Mouse (Mus musculus) left cerebral cortex, adult 11 months (tissue): ENCODE data around the gene Stk11ip.

Experiments
- DNase-seq: peaks from one replicate; pipeline ENCODE4 v3.0.0; 2022; ENCODE audit warnings: low spot score

Gene Stk11ip

DNA sequence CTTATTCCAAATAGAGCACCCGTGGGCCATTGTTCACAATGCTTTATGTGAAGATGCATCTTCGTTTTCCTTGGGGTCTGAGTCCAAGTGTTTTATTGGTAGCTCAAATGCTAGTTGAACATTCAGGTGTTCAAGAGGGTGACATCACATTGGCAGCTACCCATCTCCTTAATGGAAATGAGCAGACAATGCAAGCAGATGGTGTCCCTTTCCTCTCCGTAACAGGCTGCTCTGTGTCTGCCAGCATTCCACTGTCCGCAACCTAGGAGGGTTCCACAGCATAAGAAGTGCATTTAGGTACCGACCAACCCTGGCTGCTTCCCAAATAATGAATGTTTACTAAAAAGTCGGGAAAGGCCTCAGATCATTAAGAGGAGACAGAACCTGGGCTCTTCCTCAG is 51.4 kb downstream of the Stk11ip start:
- DNase-seq, result no peak

DNA sequence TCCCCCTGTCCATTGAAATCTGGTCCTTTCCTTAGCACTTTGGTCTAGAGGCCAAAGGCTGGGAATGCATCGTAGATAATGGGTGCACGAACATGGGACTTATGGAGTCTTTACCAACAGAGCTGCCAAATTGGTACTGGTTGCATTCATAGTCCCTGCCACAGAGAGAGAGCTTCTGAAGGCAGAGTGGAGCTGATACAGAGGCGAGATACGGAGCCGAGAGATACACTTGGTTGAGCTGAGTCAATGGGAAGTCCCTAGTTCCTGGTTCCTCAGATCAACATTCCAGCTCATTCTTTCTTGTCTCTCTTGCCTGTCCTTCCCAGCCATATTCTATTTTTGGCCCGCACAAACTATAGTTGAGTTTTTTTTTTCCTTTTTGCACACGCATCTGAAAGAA is 52.4 kb downstream of the Stk11ip start:
- no peak for DNase-seq

DNA sequence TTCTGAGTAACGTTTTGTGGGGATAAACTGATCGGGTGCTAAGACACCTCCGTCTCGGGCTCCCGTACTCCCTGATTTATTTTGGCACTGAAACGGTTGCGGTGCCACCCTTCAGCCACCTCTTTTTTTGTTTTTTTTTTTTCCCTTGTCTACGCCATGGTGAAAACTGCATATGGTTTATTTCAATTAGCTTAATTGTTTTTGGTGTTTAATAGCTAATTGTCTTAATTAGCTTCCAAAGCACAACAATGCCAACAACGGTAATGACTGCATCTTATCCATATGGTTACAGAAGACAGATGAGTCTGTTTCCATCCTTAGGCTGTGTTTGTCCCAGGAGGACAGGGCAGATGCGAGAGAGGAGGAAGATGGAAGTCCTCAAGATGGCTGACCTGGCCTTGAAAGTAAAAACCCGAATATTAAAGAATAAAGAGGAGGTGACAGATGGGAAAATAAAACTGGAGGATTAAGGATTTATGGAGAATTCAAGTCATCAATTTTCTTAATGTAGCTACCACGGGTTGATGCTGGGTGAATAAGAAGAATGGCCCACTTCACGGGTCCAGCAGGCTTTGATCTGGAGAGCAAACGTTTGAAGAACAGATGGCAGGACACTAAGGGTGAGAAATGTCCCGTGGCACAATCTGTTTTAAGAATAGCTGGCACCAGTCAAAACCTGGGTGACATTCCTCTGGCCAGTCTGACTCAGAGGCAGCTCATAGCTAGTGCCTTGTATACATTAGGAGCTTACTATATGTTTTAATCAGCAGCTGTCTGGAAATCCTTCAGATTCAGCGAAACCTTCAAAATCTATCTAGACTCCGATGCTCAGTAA is 53.4 kb downstream of the Stk11ip start:
- no peak for DNase-seq

DNA sequence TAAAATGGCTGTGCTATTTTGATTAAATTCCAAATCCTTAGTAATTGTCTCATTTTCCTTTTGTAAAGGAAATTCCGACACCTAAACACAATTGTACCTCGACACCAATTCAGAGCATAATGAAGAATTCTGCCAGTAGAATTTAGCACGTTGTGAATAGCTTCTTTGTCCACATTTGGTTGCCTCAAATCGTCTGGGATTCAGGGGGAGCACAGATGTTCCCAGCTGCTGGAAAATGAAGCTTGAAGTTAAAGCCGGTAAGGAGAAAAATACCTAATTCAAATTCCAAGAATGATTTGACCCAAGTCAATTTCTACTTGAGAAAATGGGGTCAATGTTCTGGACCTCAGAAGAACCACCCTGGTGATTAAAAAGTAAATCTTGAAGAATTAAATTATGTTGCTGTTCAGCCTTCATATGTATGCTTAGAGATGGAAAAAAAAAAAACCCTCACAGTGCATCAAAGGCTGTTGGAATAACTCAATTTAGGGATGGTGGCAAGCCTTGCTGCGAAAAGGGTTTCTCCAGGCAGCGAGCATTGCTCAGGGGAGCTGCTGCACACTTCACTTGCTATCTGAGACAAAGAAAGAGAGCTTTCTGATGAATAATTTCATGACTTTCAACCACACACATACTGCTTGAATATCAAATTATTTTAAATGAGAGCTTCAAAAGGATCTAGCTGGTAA is 60.8 kb downstream of the Stk11ip start:
- no peak for DNase-seq

DNA sequence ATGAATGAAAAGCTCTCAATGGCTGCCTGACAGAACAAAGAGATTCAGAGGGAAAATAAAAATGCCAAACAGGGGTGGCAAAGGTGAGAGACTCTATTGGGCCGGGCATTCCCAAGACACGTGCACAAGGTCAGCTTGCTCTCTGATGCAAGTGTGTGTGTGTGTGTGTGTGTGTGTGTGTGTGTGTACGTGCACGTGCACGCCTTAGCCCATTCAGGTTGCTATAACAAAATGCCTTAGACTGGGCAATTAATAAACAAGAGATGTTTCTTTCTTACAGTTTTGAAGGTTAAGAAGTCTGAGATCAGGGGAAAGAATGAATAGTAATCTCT is 61.3 kb downstream of the Stk11ip start:
- DNase-seq, result no peak

DNA sequence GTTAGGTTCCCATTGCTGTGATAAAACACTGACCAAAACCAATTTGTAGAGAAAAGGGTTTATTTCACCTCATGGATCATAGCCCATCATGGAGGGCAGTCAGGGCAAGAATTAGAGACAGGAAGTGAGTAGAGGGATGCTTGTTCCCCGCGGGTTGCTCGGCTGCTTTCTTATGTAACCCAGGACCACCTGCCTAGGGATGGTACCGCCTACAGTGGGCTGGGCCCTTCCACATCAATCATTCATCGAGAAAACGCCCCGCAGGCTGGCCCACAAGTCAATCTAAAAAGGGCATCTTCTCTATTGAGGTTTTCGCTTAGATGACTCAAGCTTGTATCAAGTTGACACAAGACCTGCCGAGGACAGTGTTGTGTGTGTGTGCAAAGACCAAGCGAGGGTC is 61.7 kb downstream of the Stk11ip start:
- no peak for DNase-seq

DNA sequence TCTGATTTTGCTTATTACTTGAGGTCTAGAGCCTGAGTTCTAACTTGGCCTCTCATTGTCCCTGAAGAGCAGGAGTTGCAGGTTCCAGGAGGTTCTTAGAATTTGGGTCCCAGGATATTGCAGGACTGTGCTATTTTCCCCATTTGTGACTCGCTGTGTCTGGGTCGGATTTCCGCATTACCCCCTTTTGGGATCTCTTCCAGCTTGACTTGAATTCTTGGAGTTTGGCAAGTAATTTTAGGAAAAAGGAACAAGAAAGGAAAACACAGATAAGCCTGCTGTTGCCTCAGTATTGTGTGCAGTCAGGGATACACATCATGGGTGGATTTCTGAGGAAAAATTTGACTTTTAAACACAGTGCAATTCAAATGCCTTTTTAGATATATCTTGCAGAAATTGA is 65.5 kb downstream of the Stk11ip start:
- no peak for DNase-seq
